Mouse (Mus musculus) G1E (cell line): ENCODE results near the gene Hoxa7.

Experiments used
- CTCF ChIP-seq: IDR thresholded peaks from 2 replicates; pipeline ENCODE4 v1.5.1; 2012; ENCODE audit warnings: low read depth, low read length, inconsistent platforms, mixed read lengths
- POLR2AphosphoS5 ChIP-seq: IDR thresholded peaks from 2 replicates; pipeline ENCODE4 v1.6.1; 2012; ENCODE audit warnings: low read depth, low read length, inconsistent platforms; ENCODE audit not compliant: insufficient replicate concordance

- TF ChIP-seq CTCF (no peak), POLR2AphosphoS5 (no peak)
These were observed 42.0 kb downstream of the Hoxa7 start for GRCm38 (mm10) chr6:52179690-52180089.
